Mouse (Mus musculus) large intestine, adult 2 months (tissue): ENCODE results near the gene Limk2. TPM values are rescaled to one million over a fixed set of nuclear protein-coding genes. Genes with fewer than 3 reads are reported as not detected.
A peak's percentile ranks its signal among the peaks of the same experiment; 100 is the strongest.

Experiments used
- DNase-seq: peaks from one replicate; pipeline ENCODE4 v3.0.0-alpha.2; 2012; ENCODE audit warnings: low read depth, low spot score
- WGBS: fragments of 180-500 bp; shearing (Covaris S2); methylation state at CpG from one replicate; pipeline ENCODE4 v1.1.7; 2018; 5-methylcytosine and 5-hydroxymethylcytosine counted together
- polyA plus RNA-seq: library from polyadenylated mRNA; depleted of rRNA; stranded (reverse); fragments of >200 nt; gene quantifications from 2 replicates; pipeline ENCODE4 v1.2.3, GENCODE M21; 2012

Limk2 gene
- polyA plus RNA-seq, 1 experiment = 88.4 TPM

DNA sequence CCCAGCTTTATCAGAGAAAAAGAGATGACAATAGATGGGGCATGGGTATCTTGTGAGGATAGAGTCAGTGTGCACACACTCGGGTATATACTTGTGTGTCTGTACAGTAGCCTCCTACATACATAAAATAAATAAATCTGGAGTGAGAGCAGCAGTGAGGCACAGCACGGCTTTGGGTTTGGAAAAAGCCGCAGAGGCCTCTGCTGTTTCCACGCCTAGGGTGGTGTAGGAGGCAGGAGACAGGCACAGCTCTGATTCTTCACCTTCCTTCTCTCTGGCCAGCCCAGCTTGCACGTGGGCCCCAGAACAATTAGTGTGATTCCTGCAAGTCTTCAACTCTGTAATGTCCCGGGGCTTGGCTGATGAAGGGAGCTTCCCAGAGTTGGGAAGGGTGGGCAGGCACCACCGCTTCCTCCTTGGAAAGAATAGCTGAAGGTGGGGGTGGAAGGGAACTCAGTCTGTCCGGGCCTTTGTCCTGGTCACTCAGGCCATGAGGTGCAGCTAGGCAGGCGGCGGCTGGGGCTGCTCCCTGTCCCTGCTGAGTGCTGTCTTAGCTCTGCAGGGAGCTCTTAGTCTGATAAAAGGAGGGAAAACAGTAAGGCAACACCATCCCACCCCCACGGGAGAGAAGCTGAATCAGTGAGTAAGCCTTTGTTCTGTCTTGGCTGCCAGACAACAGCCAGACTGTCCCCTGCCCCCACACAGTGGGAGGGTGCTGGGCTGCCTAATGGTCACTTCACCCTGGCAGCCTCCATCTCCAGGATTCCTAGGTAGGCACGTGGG lies 71.6 kb downstream of the Limk2 start:
- no peak for DNase-seq
- 36% methylated on average over 12 of the region's 12 CpGs for WGBS

DNA sequence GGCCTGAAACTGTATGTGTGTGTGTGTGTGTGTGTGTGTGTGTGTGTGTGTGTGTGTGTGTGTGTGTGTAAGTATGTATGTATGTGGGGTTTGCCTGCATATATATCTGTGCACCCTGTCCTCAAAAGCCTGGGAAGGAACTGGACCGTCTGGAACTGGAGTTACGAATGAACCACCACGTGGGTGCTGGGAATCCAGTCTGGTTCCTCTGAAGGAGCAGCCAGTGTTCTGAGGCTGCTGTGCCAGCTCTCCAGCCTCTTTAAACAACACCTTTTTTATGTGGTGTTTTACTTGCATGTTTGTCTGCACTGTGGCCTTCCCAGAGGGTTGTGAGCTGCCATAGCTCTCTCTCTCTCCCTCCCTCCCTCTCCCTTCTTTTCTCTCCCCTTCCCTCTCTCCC lies 72.4 kb downstream of the Limk2 start:
- DNase-seq = no peak
- WGBS = 70% methylated on average over 3 of the region's 3 CpGs

DNA sequence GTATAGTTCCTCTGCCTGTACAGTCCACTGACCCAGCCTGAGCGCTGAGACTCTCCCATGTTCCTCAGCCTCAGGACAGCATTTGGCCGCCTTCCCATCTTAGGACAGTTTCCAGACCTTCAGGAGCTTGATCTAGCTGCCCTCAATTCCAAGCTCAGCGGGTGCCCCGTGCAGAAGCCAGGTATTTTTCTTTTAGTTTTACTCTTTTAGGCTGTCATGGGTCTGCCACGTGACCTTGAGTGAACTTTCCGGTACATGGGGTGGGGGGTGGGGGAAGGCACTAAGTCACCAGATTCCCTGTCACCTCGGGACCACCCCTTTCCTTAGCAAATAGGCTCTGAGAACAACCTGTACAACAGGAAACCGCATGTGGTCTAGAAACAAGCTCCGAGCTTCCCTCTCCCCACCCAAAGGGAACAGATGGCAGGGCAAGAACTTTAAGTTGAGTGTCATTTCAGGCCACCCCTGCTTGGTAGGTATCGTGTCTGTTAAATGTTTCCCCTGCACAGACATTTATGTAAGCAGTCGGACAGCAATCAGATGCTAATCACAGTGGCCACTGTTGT lies 73.3 kb downstream of the Limk2 start:
- WGBS = 38% methylated on average over 11 of the region's 11 CpGs
- no peak for DNase-seq

DNA sequence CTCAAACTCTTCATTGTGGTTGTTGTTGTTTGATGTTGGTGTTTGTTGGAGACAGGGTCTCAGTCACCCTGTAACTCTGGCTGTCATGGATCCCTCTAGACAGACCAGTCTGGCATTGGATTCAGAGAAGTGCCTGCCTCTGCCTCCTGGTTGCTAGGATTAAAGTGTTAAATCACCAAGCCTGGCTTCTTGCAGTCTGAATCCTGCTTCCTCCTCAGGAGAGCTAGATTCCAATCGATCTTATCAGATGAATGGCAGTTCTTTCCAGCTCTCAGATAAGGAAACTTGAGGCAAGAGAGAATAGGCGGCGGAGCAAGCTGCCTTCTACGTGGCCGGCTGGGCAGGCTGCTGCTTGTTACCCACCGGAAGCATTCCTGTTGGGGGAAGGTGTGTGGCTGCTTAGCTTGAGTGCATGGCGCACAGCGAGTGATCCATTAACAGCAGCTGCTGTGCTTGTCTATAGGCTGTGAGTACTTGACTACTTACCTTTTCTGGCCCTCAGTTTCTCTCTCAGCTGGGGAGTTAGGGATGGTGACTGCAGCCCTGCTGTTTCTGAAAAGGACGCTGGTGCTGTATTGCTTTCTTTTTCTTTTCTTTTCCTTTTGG lies 74.2 kb downstream of the Limk2 start:
- no peak for DNase-seq
- 63% methylated on average over 9 of the region's 9 CpGs for WGBS

DNA sequence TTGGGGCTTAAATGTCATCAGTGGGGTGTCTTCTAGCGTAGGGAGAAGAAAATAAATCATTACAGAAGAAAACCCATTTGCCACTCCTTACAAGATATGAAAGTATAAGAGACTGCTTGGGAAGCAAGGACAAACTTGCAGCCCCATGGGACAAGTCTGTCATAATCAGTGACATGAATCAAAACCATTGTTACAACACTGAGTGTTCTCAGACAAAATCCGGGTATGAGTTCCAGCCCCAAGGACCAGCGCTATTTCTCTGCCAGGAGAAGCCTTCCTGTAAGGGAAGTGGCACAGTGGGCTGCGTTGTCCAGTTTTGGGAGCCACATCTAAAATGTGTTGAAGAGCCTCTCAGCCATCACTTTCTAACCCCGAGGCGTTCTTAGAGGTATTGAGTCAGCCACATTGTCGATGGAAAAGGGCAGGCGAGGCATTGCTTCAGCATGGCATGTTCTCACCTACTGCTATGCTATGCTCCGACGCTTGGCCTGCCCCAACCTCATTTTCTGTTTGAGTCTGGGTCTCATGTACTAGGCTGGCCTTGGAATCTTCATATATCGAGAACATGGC lies 74.8 kb downstream of the Limk2 start:
- 89% methylated on average over 11 of the region's 11 CpGs for WGBS
- DNase-seq = no peak

DNA sequence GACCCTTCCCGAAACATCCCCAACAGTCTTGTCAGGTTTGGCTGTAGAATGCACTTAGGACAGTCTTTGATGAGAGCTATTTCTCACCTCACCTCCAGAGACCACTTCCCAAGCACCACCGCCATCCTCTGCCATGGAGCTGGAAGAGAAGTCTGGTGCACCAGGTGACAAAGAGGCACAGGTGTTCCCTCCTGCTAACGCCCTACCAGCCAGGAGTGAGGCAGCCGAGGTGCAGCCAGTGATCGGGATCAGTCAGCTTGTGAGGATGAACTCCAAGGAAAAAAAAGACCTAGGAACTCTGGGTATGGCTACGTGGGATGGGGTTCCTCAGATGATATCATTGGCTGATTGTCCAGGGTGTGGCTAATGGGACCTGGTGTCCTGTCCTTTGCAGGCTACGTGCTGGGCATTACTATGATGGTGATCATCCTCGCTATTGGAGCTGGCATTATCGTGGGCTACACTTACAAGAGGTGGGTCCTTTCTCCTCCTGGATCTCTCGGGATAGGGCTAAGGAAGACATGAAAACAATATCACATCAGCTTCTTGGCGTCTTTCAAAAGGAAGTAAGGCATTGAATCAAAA lies 75.8 kb downstream of the Limk2 start:
- 92% methylated on average over 11 of the region's 11 CpGs for WGBS
- DNase-seq = no peak

DNA sequence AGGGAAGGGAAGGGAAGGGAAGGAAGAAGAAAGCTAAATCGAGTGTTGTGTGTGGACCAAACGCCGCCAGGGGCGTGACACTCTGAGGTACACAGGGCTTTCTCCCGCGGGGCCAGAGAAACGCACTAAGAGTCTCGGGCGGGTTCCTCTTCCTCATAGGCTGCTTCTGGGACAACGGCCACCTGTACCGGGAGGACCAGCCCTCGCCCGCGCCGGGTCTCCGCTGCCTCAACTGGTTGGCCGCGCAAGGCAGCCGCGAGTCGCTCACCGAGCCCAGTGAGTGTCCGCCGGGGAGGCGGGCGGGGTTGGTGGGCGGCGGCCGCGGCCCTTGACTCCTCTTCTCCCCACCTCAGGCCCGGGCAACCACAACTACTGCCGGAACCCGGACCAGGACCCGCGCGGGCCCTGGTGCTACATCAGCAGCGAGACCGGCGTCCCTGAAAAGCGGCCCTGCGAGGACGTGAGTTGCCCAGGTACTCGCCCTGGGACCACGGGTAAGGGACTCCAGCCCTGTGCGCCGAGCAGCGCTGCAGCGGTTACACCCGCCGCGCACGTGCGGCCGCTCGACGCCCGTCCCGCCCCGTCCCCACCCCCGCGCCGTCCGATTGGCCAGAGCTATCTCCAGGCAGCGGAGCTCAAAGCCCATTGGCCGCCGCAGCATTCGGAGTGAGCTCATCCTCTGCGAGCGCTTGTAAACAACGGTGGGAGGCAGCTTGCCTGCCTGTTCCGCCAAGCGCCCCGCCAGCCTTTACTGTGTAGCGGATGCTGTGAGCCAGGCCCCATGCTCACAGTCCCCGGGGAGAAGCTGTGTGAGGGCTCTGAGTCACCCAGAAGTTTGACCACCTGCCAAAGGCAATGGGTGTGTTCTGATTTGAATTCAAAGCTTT lies 77.0 kb downstream of the Limk2 start:
- DNase-seq = peak; percentile 64
- 1% methylated on average over 75 of the region's 75 CpGs for WGBS

DNA sequence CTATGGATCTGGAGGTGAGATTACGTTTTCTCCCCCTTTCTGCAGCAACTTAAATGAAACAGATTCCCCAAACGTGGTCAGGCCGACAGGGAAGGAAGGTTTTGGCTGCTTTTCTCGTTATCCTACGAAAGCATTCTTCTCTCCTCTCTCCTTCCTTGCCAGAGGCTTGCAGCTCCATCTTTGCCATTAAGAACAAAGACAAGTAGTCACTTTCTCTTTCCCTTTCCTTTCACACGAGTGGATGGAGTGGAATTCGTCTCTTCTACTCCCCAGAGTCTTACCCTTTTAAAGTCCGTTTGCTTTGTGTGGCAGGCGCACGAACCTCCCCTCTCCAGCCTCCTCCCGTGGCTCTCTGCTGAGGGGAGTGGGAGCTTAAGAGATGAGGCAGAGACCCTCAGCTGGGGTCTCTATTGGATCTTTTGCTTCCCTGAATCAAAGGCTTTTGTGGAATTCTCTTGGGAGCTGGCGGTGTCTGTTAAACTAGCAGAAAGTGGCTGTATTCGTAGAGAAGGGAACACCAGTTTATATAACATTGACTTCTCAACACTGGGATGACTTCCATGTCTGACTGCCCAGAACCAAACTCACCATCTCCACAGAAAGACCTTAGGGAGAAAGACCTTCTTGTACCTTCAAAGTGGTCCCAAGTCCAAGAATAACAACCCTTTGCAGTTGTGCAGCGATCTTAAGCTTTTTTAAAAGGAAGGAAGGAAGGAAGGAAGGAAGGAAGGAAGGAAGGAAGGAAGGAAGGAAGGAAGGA lies 77.8 kb downstream of the Limk2 start:
- WGBS = 3% methylated on average over 14 of the region's 14 CpGs
- DNase-seq = no peak

DNA sequence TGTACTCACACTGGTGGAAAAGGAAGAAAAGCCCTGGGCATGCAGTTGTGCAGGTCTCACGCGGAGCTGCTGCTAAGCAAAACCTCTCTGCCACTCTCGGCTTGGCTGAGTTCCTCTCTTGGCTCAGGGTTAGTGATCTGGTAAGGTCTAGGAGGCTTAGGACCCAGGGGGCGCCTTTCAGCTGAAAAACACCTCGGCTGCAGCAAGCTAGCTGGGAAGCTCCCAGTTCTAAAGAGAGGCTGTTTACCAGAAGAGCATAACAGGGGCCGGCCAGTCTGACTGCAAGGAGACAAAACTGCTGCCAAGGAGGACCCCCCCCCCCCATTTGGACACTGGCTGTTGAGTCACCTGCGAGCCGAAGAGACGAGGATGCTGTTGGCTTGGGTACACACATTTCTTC lies 78.4 kb downstream of the Limk2 start:
- under 1% methylated on average over 9 of the region's 9 CpGs for WGBS
- DNase-seq = no peak

DNA sequence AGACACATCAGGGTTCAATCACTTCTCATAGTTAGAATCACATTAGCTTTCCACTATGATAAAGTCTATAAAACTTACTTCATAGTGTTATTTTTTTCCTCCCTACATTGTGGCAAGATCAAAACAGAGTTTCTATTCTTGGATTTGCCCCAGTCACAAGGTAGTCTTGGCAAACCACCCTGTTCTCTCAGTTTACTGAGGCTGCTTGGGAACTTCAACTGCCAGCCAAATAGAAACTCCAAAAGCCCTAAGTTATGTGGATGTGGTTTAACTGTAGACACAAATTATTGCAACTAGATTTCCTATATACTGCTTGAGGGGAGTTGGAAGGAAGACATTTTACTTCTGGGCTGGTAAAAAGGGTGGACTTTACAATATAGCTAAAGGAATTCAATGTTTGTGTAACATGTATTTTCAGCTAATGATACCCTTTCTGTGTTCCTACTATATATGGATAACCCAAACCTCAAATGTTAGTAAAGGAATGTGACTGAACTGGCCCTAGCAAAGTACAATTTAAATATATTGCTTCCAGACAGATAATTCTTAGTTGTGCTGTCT lies 79.0 kb downstream of the Limk2 start, which contains the start of gene Pik3ip1:
TSS of gene Pik3ip1 (plus strand) at position 511 of the 561 bp plus-strand sequence.
- DNase-seq = no peak

DNA sequence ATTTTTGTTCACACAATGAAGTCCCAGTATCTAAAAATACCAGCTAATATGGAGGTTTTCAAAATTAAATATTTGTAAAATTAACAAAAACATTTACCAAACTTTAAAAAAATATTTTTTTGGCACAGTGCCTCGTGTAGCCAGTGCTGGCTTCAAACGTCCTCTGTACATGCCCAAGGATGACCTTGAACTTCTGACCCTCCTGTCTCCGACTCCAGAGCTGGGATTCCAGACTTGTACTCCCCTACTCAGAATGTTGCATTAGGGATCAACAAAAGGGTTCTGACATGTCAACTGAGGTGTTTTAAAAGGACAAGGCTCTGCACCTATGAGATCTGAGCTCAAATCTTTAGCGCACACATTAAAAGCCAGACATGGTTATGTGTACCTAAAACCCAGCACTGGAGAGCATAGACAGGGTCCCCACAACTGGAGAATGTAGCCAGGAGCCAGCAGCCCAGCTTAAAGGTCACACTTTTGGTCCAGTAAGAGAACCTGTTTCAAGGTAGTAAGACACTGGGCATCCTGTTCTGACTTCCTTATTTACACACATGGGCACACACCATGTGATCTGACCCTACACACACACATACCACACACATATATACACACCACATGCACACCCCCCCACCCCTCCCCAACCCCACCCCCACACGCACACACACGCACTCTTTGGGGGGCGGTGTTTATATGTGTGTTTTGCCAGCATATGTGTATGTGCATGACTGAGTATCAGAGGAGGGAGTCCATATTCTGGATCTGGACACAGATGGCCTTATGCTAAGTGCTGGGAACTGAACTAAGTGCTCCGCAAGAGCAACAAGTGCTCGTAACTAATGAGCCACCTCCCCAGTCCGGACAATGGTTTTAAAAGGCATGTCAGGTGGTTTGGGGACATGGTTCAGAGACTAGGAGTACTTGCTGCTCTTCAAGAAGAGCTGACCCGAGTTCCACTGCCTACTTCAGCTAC lies 79.9 kb downstream of the Limk2 start:
- 78% methylated on average over 11 of the region's 11 CpGs for WGBS
- DNase-seq = no peak

DNA sequence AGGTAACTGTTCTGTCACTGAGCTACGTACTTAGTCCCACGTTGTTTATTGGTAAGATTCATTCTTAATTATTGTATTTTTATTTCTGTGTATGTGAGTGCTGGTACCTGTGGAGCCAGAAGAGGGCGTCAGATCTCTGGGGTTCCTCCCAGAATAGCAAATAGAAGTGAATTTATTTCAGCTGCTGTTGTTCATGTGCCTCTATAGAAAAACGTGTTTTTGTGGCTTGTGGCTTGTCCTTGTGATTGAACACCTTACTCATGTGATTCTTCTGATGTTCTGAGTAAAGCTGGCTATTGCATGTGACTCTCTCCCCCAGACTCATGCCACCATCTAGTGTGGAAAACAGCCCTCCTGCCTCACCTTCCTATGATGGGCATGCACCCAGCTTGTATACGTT lies 80.7 kb downstream of the Limk2 start:
- WGBS = 75% methylated on average over 5 of the region's 5 CpGs
- DNase-seq = no peak

DNA sequence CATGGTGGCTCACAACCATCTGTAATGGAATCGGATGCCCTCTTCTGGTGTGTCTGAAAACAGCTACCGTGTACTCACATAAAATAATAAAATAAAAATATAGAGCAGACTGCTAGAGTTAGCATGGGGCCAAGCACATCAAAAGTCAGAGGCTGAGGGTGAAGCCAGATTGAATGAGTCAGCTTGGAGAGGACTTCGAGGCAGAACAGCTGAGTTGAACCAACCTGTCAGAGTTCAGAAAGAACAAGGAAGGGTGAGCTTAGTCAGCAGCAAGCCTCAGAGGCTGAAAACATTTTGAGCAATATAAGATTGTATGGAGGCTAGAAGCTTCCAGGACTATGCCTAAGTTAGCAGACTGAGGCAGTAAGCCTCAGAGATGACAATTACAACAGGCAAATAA lies 90.7 kb downstream of the Limk2 start:
- DNase-seq = no peak
- WGBS = 72% methylated on average over 3 of the region's 3 CpGs

DNA sequence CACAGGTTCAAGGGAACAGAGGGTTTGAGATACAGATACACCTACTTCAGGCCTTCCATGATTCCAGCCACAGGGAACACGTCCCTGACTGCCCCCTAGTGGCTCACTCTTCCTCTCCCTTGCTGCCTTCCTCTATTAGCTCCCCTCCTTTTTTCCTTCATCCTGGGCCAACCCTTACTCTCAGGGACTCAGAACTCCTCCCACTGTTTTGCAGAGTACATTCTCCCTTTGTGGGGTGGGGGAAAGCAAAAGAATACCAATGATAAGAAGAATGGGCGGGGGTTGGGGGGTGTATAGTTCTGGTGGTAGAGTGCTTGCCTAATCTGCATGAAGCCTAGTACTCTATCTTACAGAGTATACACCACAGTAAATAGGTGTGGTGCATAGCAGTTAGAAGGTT lies 94.8 kb downstream of the Limk2 start:
- WGBS = 42% methylated on average over 2 of the region's 2 CpGs
- DNase-seq = no peak

DNA sequence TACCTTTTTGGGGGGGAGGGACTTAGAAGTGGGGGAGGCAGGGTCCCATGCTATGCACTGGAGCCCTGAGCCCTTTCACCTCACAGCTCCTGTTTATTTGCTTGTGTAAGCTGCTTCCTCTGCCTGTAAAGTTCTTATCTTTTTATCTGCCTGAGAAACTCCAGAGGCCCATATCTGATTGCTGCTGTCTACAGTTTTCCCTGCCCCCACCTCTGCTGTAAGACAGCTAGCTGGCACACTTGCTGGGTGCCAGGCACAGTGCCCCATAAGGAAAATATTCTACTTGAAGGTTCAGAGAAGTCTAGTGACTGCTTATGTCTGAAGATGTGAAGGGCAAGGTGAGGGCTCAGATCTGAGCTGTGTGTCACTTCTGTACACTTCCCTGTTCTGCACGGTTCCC lies 95.7 kb downstream of the Limk2 start:
- 45% methylated on average over 1 of the region's 1 CpGs for WGBS
- DNase-seq = no peak

DNA sequence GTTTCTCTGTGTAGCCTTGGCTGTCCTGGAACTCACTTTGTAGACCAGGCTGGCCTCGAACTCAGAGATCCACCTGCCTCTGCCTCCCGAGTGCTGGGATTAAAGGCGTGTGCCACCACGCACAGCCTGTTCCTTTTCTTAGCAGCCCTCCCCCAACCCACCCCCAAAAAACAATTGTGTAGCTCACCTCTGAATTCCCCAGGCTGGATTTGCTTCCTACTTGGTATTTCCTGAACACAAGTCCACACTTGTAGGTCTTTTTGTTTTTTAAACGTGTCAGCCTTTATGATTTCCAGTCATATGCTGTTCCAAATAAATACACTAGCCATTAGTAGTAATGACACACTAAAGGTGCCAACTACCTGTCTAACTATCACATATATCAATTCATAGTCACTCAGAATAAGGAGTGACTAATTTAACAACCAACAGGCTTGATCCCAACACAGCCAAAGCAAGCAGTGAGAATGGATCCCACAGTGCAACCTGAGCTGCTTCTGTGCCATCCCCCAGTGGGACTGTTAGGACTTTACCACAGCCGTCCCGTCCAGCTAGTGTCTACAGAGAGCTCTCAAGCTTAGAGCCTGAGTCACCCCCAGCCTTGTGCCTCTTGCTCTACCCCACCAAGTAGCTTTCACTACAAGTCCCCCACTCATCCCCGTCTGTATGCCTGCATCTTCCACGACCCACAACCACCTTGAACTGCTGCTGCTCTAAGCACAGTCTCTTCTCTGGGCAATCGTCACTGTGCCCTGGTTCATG lies 97.2 kb downstream of the Limk2 start:
- 86% methylated on average over 10 of the region's 10 CpGs for WGBS
- DNase-seq = no peak
